Mouse (Mus musculus) neural tube, embryonic 12.5 days (tissue): ENCODE data around the gene Snta1. TPM values are rescaled to one million over a fixed set of nuclear protein-coding genes. Genes with fewer than 3 reads are reported as not detected.

ENCODE experiments used
- ATAC-seq: fragments of 200-750 bp; cut with Nextera tagmentation; 2 replicates; pipeline ENCODE4 v1.8.0; 2017; ENCODE audit warnings: low read depth, mild to moderate bottlenecking, moderate TSS enrichment, moderate library complexity; ENCODE audit not compliant: low FRiP score
- H3K27ac ChIP-seq: fragments of 300-500 bp; sonication (generic); 2 replicates; pipeline ENCODE4 v1.5.1; 2016
- H3K27me3 ChIP-seq: fragments of 300-500 bp; sonication (generic); replicated peaks from 2 replicates; pipeline ENCODE4 v1.6.1; 2016; ENCODE audit warnings: mild to moderate bottlenecking
- H3K36me3 ChIP-seq: fragments of 300-500 bp; sonication (generic); 2 replicates; pipeline ENCODE4 v1.6.1; 2016; ENCODE audit warnings: mild to moderate bottlenecking
- H3K4me1 ChIP-seq: fragments of 300-500 bp; sonication (generic); 2 replicates; pipeline ENCODE4 v1.6.1; 2016
- H3K4me2 ChIP-seq: fragments of 300-500 bp; sonication (generic); replicated peaks from 2 replicates; pipeline ENCODE4 v1.6.1; 2016; ENCODE audit warnings: mild to moderate bottlenecking
- H3K4me3 ChIP-seq: fragments of 300-500 bp; sonication (generic); 2 replicates; pipeline ENCODE4 v1.5.1; 2016
- H3K9ac ChIP-seq: fragments of 300-500 bp; sonication (generic); 2 replicates; pipeline ENCODE4 v1.6.1; 2016; ENCODE audit warnings: mild to moderate bottlenecking
- H3K9me3 ChIP-seq: fragments of 300-500 bp; sonication (generic); 2 replicates; pipeline ENCODE4 v1.6.1; 2016; ENCODE audit warnings: mild to moderate bottlenecking
- WGBS: fragments of 180-500 bp; shearing (Covaris S2); methylation state at CpG from one replicate; pipeline ENCODE4 v1.1.7; 2016; 5-methylcytosine and 5-hydroxymethylcytosine counted together
- polyA plus RNA-seq: library from polyadenylated mRNA; unstranded; fragments of >200 nt; fragmentation: Nextera tagmentation; extraction: Ambion mirVana; gene quantifications from 2 replicates; pipeline ENCODE4 v1.2.1, GENCODE M21; 2016

Snta1 gene
- polyA plus RNA-seq, 1 experiment from 2014 or later: 7.3 TPM

- Histone ChIP-seq H3K27me3 (no peaks in the 10 kb centered on the region), H3K9ac (no peak overlapping the region), H3K27ac (no peak overlapping the region), H3K4me1 (no peaks in the 10 kb centered on the region), H3K36me3 (peaks cover 15% of the 10 kb centered on the region; the same call in 1 of the 2 replicates), H3K4me2 (no peak overlapping the region), H3K9me3 (no peaks in the 10 kb centered on the region), H3K4me3 (no peak overlapping the region)
- 88% methylated on average over 1 of the region's 1 CpGs for WGBS
- ATAC-seq: no peak
Observed at GRCm38 (mm10) chr2:154338161-154338560, 69.7 kb downstream of the Snta1 start.

GRCm38 (mm10) chr2:154335572-154335971, 72.3 kb downstream of the Snta1 start:
- peaks cover 7% of the 10 kb centered on the region; the same call in 1 of the 2 replicates for H3K36me3 ChIP-seq
- H3K4me3 ChIP-seq: no peak overlapping the region
- no peaks in the 10 kb centered on the region for H3K27me3 ChIP-seq
- no peak overlapping the region for H3K27ac ChIP-seq
- H3K9ac ChIP-seq: no peak overlapping the region
- 85% methylated on average over 4 of the region's 4 CpGs for WGBS
- H3K9me3 ChIP-seq: no peaks in the 10 kb centered on the region
- no peak for ATAC-seq
- H3K4me2 ChIP-seq: no peak overlapping the region
- no peaks in the 10 kb centered on the region for H3K4me1 ChIP-seq

GRCm38 (mm10) chr2:154326852-154327251, 81.0 kb downstream of the Snta1 start:
- Histone ChIP-seq H3K36me3 (no peaks in the 10 kb centered on the region), H3K4me3 (no peak overlapping the region), H3K27me3 (no peaks in the 10 kb centered on the region), H3K9me3 (no peaks in the 10 kb centered on the region), H3K4me1 (no peaks in the 10 kb centered on the region), H3K4me2 (no peak overlapping the region), H3K9ac (no peak overlapping the region), H3K27ac (no peak overlapping the region)
- 84% methylated on average over 3 of the region's 3 CpGs for WGBS
- no peak for ATAC-seq

Other genes with a start within 250 kb of the Snta1 start
- gene Bpifa5, start 245.5 kb downstream of the Snta1 start, polyA plus RNA-seq: not detected in 2 replicates
- not detected in 2 replicates for gene Bpifb1, start 217.3 kb downstream of the Snta1 start, polyA plus RNA-seq
- not detected in 2 replicates for gene Bpifb5, start 184.4 kb downstream of the Snta1 start, polyA plus RNA-seq
- not detected in 2 replicates for gene Bpifb9a, start 150.2 kb downstream of the Snta1 start, polyA plus RNA-seq
- not detected in 2 replicates for gene Bpifb9b, start 100.9 kb downstream of the Snta1 start, polyA plus RNA-seq
- gene Cdk5rap1, start 35.1 kb downstream of the Snta1 start, polyA plus RNA-seq: 15.2 and 15.7 TPM in 2 replicates
- 62.4 and 67.0 TPM in 2 replicates for gene Cbfa2t2, start 28.4 kb upstream of the Snta1 start, polyA plus RNA-seq
- 2.2 and 3.2 TPM in 2 replicates for gene 1700003F12Rik, start 139.0 kb upstream of the Snta1 start, polyA plus RNA-seq
- 0.47 and 1.0 TPM in 2 replicates for gene Actl10, start 143.7 kb upstream of the Snta1 start, polyA plus RNA-seq
- 15.6 and 18.2 TPM in 2 replicates for gene Necab3, start 150.8 kb upstream of the Snta1 start, polyA plus RNA-seq
- gene E2f1, start 161.8 kb upstream of the Snta1 start, polyA plus RNA-seq: 29.9 and 30.8 TPM in 2 replicates
- 16.5 TPM in 2 replicates for gene Pxmp4, start 195.6 kb upstream of the Snta1 start, polyA plus RNA-seq
- 0.82 and 1.1 TPM in 2 replicates for gene Zfp341, start 205.2 kb upstream of the Snta1 start, polyA plus RNA-seq
- gene 4930519P11Rik, start 205.3 kb upstream of the Snta1 start, polyA plus RNA-seq: 0.46 and 0.58 TPM in 2 replicates
- 21.8 and 29.4 TPM in 2 replicates for gene Chmp4b, start 243.6 kb upstream of the Snta1 start, polyA plus RNA-seq